In the genomic region with DNA sequence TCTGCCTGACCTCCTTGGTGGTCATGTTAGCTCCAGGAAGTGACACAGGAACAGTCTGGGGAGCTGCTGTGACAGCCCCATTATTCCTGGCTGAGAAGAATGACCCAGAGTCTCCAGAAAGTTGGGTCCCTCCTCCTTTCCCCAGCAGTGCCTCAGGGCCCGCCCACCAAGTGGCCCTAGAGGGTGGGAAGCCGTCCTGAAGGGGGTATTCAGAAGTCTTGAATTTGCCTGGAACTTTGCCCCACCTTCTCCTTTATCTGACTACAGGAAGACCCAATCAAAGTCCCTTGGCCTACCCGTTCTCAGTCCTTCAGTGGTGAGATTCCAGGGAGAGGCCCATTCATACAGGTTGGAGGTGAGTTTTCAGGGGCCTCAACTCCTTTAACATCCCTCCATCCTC, we compare ENCODE assay signal across 32 mouse cellular contexts. TPM values are rescaled to one million over a fixed set of nuclear protein-coding genes. Genes with fewer than 3 reads are reported as not detected.
DNase-seq lines count a peak whose midpoint lies in the region; ATAC-seq and TF ChIP-seq lines count a peak whose summit lies in the region.
"Had no signal": no experiment of that assay in that cellular context is flagged by ENCODE, and none has a peak within 500 bp of the region (broad histone marks: within the 10 kb centered on the region; RNA-seq: fewer than 3 reads in every experiment).

No protein-coding gene starts in this region.

- 28% methylated on average over 3 of the region's 3 CpGs for WGBS in heart, embryonic 11.5 days (ENCODE audit: insufficient replicate concordance)
- 51% methylated on average over 3 of the region's 3 CpGs for WGBS in midbrain, embryonic 11.5 days
- 53% methylated on average over 3 of the region's 3 CpGs for WGBS in midbrain, embryonic 13.5 days
- WGBS in intestine, embryonic 16.5 days: 36% methylated on average over 3 of the region's 3 CpGs
- 39% methylated on average over 3 of the region's 3 CpGs for WGBS in stomach, postnatal 0 days

- 0 out of 2 replicates have a peak, but pooled peaks have one; percentile 28 for ATAC-seq in heart, embryonic 11.5 days (replicated peaks; ENCODE audit: insufficient number of reproducible peaks, low FRiP score, low TSS enrichment)
- 0 out of 2 replicates have a peak, but pooled peaks have one; percentile 4 for ATAC-seq in midbrain, embryonic 11.5 days (ENCODE audit: low FRiP score)
- ATAC-seq in midbrain, embryonic 13.5 days: no peak
- peak; percentile 62 for ATAC-seq in intestine, embryonic 16.5 days
- ATAC-seq in stomach, postnatal 0 days (ENCODE audit: low FRiP score, low TSS enrichment): no peak
- ATAC-seq: forebrain, embryonic 15.5 days; inflammation-experienced regulatory T-cells, adult 6 months had no signal

- DNase-seq in heart, postnatal 36 days: no peak
- no peak for DNase-seq in midbrain, embryonic 11.5 days (ENCODE audit: low spot score, missing footprints)
- no peak for DNase-seq in stomach, postnatal 0 days (ENCODE audit: low spot score)
- DNase-seq in lung, postnatal 4 days: no peak
- DNase-seq in lung, adult 18-20 months: no peak
- DNase-seq: adrenal gland, postnatal 10 days; cerebellum, adult 8-10 months; cerebellum, postnatal 36 days; gastrocnemius, adult 2 months; gastrocnemius, postnatal 36 days; heart, adult 18-20 months; kidney, adult 8-10 months; kidney, postnatal 4 days; right cerebral cortex, postnatal 14 days; spleen, adult 18-20 months had no signal

- TF ChIP-seq EP300 in stomach, postnatal 0 days (optimal IDR thresholded peaks at IDR 0.05): no peak

- peaks cover 5% of the 10 kb centered on the region for H3K4me1 ChIP-seq in heart, embryonic 11.5 days (ENCODE audit: control insufficient read depth, insufficient read depth, low read length)
- H3K4me1 ChIP-seq in midbrain, embryonic 11.5 days (ENCODE audit: control insufficient read depth, insufficient read depth, low read length): peaks cover 6% of the 10 kb centered on the region; the same call in 1 of the 2 replicates
- H3K4me1 ChIP-seq in midbrain, embryonic 13.5 days (replicated peaks): peaks cover 10% of the 10 kb centered on the region
- peaks cover 11% of the 10 kb centered on the region; the same call in 1 of the 2 replicates for H3K4me1 ChIP-seq in intestine, embryonic 16.5 days (ENCODE audit: control insufficient read depth, insufficient read depth, low read length)
- peaks cover 2% of the 10 kb centered on the region; the same call in 1 of the 2 replicates for H3K4me1 ChIP-seq in stomach, postnatal 0 days (replicated peaks; ENCODE audit: control insufficient read depth, insufficient read depth)
- H3K4me1 ChIP-seq: liver, embryonic 15.5 days; lung, embryonic 15.5 days had no signal

- intact Hi-C loops in heart, postnatal 36 days (cut with DNase I): loop anchor here (5.0 kb wide), 1 partner anchor 1740 kb away; no protein-coding TSS in a partner anchor

- H3K4me2 ChIP-seq in heart, embryonic 11.5 days: no peak overlapping the region
- no peak overlapping the region for H3K4me2 ChIP-seq in midbrain, embryonic 11.5 days
- no peak overlapping the region for H3K4me2 ChIP-seq in midbrain, embryonic 13.5 days (replicated peaks)
- H3K4me2 ChIP-seq in intestine, embryonic 16.5 days (ENCODE audit: low read depth, low read length): no peak overlapping the region
- H3K4me2 ChIP-seq in stomach, postnatal 0 days (replicated peaks; ENCODE audit: low read depth): no peak overlapping the region
- H3K4me2 ChIP-seq: embryonic facial prominence, embryonic 12.5 days; forebrain, embryonic 15.5 days; heart, embryonic 12.5 days; hindbrain, embryonic 15.5 days; liver, embryonic 15.5 days; lung, embryonic 15.5 days; neural tube, embryonic 13.5 days had no signal

- peaks cover 25% of the 10 kb centered on the region for H3K27me3 ChIP-seq in heart, embryonic 11.5 days (ENCODE audit: control insufficient read depth, insufficient read depth, low read length)
- H3K27me3 ChIP-seq in midbrain, embryonic 11.5 days (ENCODE audit: control insufficient read depth, insufficient read depth, low read length): peaks cover 5% of the 10 kb centered on the region; the same call in 1 of the 2 replicates
- peaks cover 22% of the 10 kb centered on the region for H3K27me3 ChIP-seq in midbrain, embryonic 13.5 days
- peaks cover 9% of the 10 kb centered on the region for H3K27me3 ChIP-seq in intestine, embryonic 16.5 days (replicated peaks; ENCODE audit: control insufficient read depth, insufficient read depth, low read length)
- H3K27me3 ChIP-seq in stomach, postnatal 0 days (ENCODE audit: control insufficient read depth, insufficient read depth, low read length): peaks cover 3% of the 10 kb centered on the region; the same call in 1 of the 2 replicates

- no peak overlapping the region for H3K4me3 ChIP-seq in heart, embryonic 11.5 days (ENCODE audit: low read depth, low read length)
- H3K4me3 ChIP-seq in midbrain, embryonic 11.5 days (ENCODE audit: low read depth, low read length): no peak overlapping the region
- no peak overlapping the region for H3K4me3 ChIP-seq in midbrain, embryonic 13.5 days (replicated peaks)
- H3K4me3 ChIP-seq in intestine, embryonic 16.5 days (ENCODE audit: low read length): no peak overlapping the region
- no peak overlapping the region for H3K4me3 ChIP-seq in stomach, postnatal 0 days (ENCODE audit: low read depth, low read length)
- H3K4me3 ChIP-seq: embryonic facial prominence, embryonic 12.5 days; forebrain, embryonic 10.5 days; forebrain, embryonic 15.5 days; gastrocnemius, adult 2 months; heart, embryonic 12.5 days; hindbrain, embryonic 15.5 days; liver, embryonic 15.5 days; lung, embryonic 15.5 days; midbrain, embryonic 10.5 days; myocyte; neural tube, embryonic 13.5 days had no signal

- no peak for TF ChIP-seq CTCF in stomach, postnatal 0 days (IDR thresholded peaks at IDR 0.05; ENCODE audit: low read depth)

- no peaks in the 10 kb centered on the region for H3K9me3 ChIP-seq in heart, embryonic 11.5 days (replicated peaks; ENCODE audit: control insufficient read depth, low read length)
- no peaks in the 10 kb centered on the region for H3K9me3 ChIP-seq in midbrain, embryonic 11.5 days (ENCODE audit: control insufficient read depth, low read length)
- H3K9me3 ChIP-seq in midbrain, embryonic 13.5 days: no peaks in the 10 kb centered on the region
- no peaks in the 10 kb centered on the region for H3K9me3 ChIP-seq in intestine, embryonic 16.5 days (ENCODE audit: control insufficient read depth, low read length)
- H3K9me3 ChIP-seq in stomach, postnatal 0 days (ENCODE audit: control insufficient read depth, low read length): no peaks in the 10 kb centered on the region
- H3K9me3 ChIP-seq: embryonic facial prominence, embryonic 12.5 days; forebrain, embryonic 10.5 days; forebrain, embryonic 15.5 days; heart, embryonic 12.5 days; hindbrain, embryonic 15.5 days; liver, embryonic 15.5 days; lung, embryonic 15.5 days; midbrain, embryonic 10.5 days; neural tube, embryonic 13.5 days had no signal

- H3K36me3 ChIP-seq in heart, embryonic 11.5 days (ENCODE audit: control insufficient read depth, insufficient read depth, low read length): no peaks in the 10 kb centered on the region
- H3K36me3 ChIP-seq in midbrain, embryonic 11.5 days (ENCODE audit: control insufficient read depth, insufficient read depth, low read length): no peaks in the 10 kb centered on the region
- no peaks in the 10 kb centered on the region for H3K36me3 ChIP-seq in midbrain, embryonic 13.5 days
- no peaks in the 10 kb centered on the region for H3K36me3 ChIP-seq in intestine, embryonic 16.5 days (ENCODE audit: control insufficient read depth, insufficient read depth, low read length)
- no peaks in the 10 kb centered on the region for H3K36me3 ChIP-seq in stomach, postnatal 0 days (ENCODE audit: control insufficient read depth, insufficient read depth, low read length)
- H3K36me3 ChIP-seq: embryonic facial prominence, embryonic 12.5 days; forebrain, embryonic 10.5 days; forebrain, embryonic 15.5 days; heart, embryonic 12.5 days; hindbrain, embryonic 15.5 days; liver, embryonic 15.5 days; lung, embryonic 15.5 days; midbrain, embryonic 10.5 days; neural tube, embryonic 13.5 days had no signal

- H3K27ac ChIP-seq in heart, embryonic 11.5 days (ENCODE audit: low read depth, low read length): no peak overlapping the region
- no peak overlapping the region for H3K27ac ChIP-seq in midbrain, embryonic 11.5 days (ENCODE audit: low read depth, low read length)
- H3K27ac ChIP-seq in midbrain, embryonic 13.5 days: no peak overlapping the region
- peak overlapping the region; percentile 5 for H3K27ac ChIP-seq in intestine, embryonic 16.5 days (ENCODE audit: low read length)
- peak overlapping the region; percentile 53 for H3K27ac ChIP-seq in stomach, postnatal 0 days (replicated peaks)
- H3K27ac ChIP-seq: embryonic facial prominence, embryonic 12.5 days; forebrain, embryonic 10.5 days; forebrain, embryonic 15.5 days; gastrocnemius, adult 2 months; hindbrain, embryonic 15.5 days; kidney, postnatal 0 days; liver, embryonic 15.5 days; lung, embryonic 15.5 days; macrophage; midbrain, embryonic 10.5 days; neural tube, embryonic 13.5 days had no signal

- H3K9ac ChIP-seq in heart, embryonic 11.5 days (ENCODE audit: low read depth, low read length): no peak overlapping the region
- H3K9ac ChIP-seq in midbrain, embryonic 11.5 days (ENCODE audit: low read length): no peak overlapping the region
- no peak overlapping the region for H3K9ac ChIP-seq in midbrain, embryonic 13.5 days (replicated peaks)
- no peak overlapping the region for H3K9ac ChIP-seq in intestine, embryonic 16.5 days (ENCODE audit: low read depth, low read length)
- H3K9ac ChIP-seq in stomach, postnatal 0 days (ENCODE audit: low read length): no peak overlapping the region
- H3K9ac ChIP-seq: embryonic facial prominence, embryonic 12.5 days; forebrain, embryonic 15.5 days; heart, embryonic 12.5 days; hindbrain, embryonic 15.5 days; liver, embryonic 15.5 days; lung, embryonic 15.5 days; neural tube, embryonic 13.5 days had no signal

RNA-seq across cellular contexts. Expression of a gene that starts 13.5 kb away (rescaled TPM):
- 1.8 and 2.1 TPM in 2 replicates for polyA plus RNA-seq in heart, embryonic 11.5 days (2014; fragmentation: Nextera tagmentation; extraction: Ambion mirVana)
- total RNA-seq in heart, postnatal 36 days (2021): under 1 TPM; 0.14 to 0.31 TPM
- polyA plus RNA-seq in midbrain, embryonic 11.5 days (2014; fragmentation: Nextera tagmentation; extraction: Ambion mirVana): 106 and 108 TPM in 2 replicates
- 95.2 and 101 TPM in 2 replicates for polyA plus RNA-seq in midbrain, embryonic 13.5 days (2015; fragmentation: Nextera tagmentation; extraction: Ambion mirVana)
- 5.1 and 5.3 TPM in 2 replicates for polyA plus RNA-seq in intestine, embryonic 16.5 days (2015; fragmentation: Nextera tagmentation; extraction: Ambion mirVana)
- polyA plus RNA-seq in stomach, postnatal 0 days (2015; fragmentation: Nextera tagmentation; extraction: Ambion mirVana): 14.2 and 17.4 TPM in 2 replicates
- total RNA-seq: hematopoietic stem cell, adult 5-6 weeks had no signal
- polyA plus RNA-seq: inflammation-experienced regulatory T-cells, adult 6 months had no signal

RNA-seq across cellular contexts. Expression of a gene that starts 20.9 kb away (rescaled TPM):
- 1.2 and 1.3 TPM in 2 replicates for polyA plus RNA-seq in heart, embryonic 11.5 days (2014; fragmentation: Nextera tagmentation; extraction: Ambion mirVana)
- under 1 TPM in 1 of 2 experiments, not detected in 1; 0.42 TPM for total RNA-seq in heart, postnatal 36 days (2021)
- 22.8 and 27.2 TPM in 2 replicates for polyA plus RNA-seq in midbrain, embryonic 11.5 days (2014; fragmentation: Nextera tagmentation; extraction: Ambion mirVana)
- 31.7 and 32.5 TPM in 2 replicates for polyA plus RNA-seq in midbrain, embryonic 13.5 days (2015; fragmentation: Nextera tagmentation; extraction: Ambion mirVana)
- 3.3 and 4.0 TPM in 2 replicates for polyA plus RNA-seq in intestine, embryonic 16.5 days (2015; fragmentation: Nextera tagmentation; extraction: Ambion mirVana)
- 6.8 and 7.1 TPM in 2 replicates for polyA plus RNA-seq in stomach, postnatal 0 days (2015; fragmentation: Nextera tagmentation; extraction: Ambion mirVana)
- total RNA-seq: hematopoietic stem cell, adult 5-6 weeks had no signal
- polyA plus RNA-seq: macrophage had no signal

RNA-seq across cellular contexts. Expression of a gene that starts 34.5 kb away (rescaled TPM):
- 13.6 and 14.4 TPM in 2 replicates for polyA plus RNA-seq in heart, embryonic 11.5 days (2014; fragmentation: Nextera tagmentation; extraction: Ambion mirVana)
- total RNA-seq in heart, postnatal 36 days (2021): 1 to 10 TPM; 6.0 to 7.3 TPM
- polyA plus RNA-seq in midbrain, embryonic 11.5 days (2014; fragmentation: Nextera tagmentation; extraction: Ambion mirVana): 26.8 and 29.0 TPM in 2 replicates
- polyA plus RNA-seq in midbrain, embryonic 13.5 days (2015; fragmentation: Nextera tagmentation; extraction: Ambion mirVana): 27.6 and 30.9 TPM in 2 replicates
- 12.7 and 16.0 TPM in 2 replicates for polyA plus RNA-seq in intestine, embryonic 16.5 days (2015; fragmentation: Nextera tagmentation; extraction: Ambion mirVana)
- polyA plus RNA-seq in stomach, postnatal 0 days (2015; fragmentation: Nextera tagmentation; extraction: Ambion mirVana): 11.6 and 12.0 TPM in 2 replicates

Comparison
In these comparisons a context has a peak if more than half of its experiments do, and no peak if none do; other contexts are left out.
1. ATAC-seq: peak in heart, embryonic 11.5 days (single experiment), midbrain, embryonic 11.5 days (single experiment) and intestine, embryonic 16.5 days (single experiment); none in midbrain, embryonic 13.5 days (single experiment) and stomach, postnatal 0 days (single experiment).
2. H3K27ac ChIP-seq: peak in intestine, embryonic 16.5 days (single experiment) and stomach, postnatal 0 days (single experiment); none in heart, embryonic 11.5 days (single experiment), midbrain, embryonic 11.5 days (single experiment) and midbrain, embryonic 13.5 days (single experiment).